28 mouse cellular contexts compared by ENCODE assay signal in genomic region chr3:53457750-53458149, GRCm38 (mm10). TPM values are rescaled to one million over a fixed set of nuclear protein-coding genes. Genes with fewer than 3 reads are reported as not detected.
DNase-seq lines count a peak whose midpoint lies in the region; ATAC-seq and TF ChIP-seq lines count a peak whose summit lies in the region.
"Had no signal": no experiment of that assay in that cellular context is flagged by ENCODE, and none has a peak within 500 bp of the region (broad histone marks: within the 10 kb centered on the region; RNA-seq: fewer than 3 reads in every experiment).

No protein-coding gene starts in this region.

- in situ Hi-C loops in ES-E14 (cut with MboI; ENCODE audit: low sequenced_read_pairs in 2 of 2, unreplicated experiment in 2 of 2): loop anchor here (25.0 kb wide), 2 partner anchors 420 to 1195 kb away; partner anchors contain the start of genes Foxo1 (in 2 of the 2) and Lhfp (in 1 of the 2)

- no peak for DNase-seq in ES-E14 (ENCODE audit: low read depth, low spot score)
- DNase-seq in ZHBTc4 (ENCODE audit: low read depth, low spot score): peak; percentile 64
- no peak for DNase-seq in hindbrain, postnatal 0 days (ENCODE audit: low spot score)
- DNase-seq in frontal cortex, adult 2 months (ENCODE audit: extremely low spot score in 1 of 2, low spot score in 1 of 2): no peak
- DNase-seq: adrenal gland, adult 2 months; adrenal gland, postnatal 10 days; adrenal gland, postnatal 25 days; cerebellum, adult 11 months; cerebellum, adult 18-20 months; cerebellum, adult 8-10 months; cerebellum, adult 9-11 months; cerebellum, postnatal 14 days; cerebellum, postnatal 36 days; embryo, embryonic 11 days had no signal

- 71% methylated on average over 5 of the region's 5 CpGs for WGBS in intestine, embryonic 16.5 days
- WGBS in hindbrain, postnatal 0 days: 87% methylated on average over 5 of the region's 5 CpGs

- ATAC-seq in intestine, embryonic 16.5 days: no peak
- no peak for ATAC-seq in hindbrain, postnatal 0 days
- ATAC-seq: forebrain, embryonic 14.5 days; forebrain, embryonic 16.5 days had no signal

- H3K4me3 ChIP-seq in ES-Bruce4 (ENCODE audit: low read depth, low read length) (peak overlapping the region; percentile 9; the same call in 1 of the 2 replicates), ES-E14 (ENCODE audit: insufficient read depth in 1 of 2, low read depth in 1 of 2, low read length in 2 of 2, poor library complexity in 1 of 2, severe bottlenecking in 1 of 2) (no peak overlapping the region)
- no peak overlapping the region for H3K4me3 ChIP-seq in intestine, embryonic 16.5 days (ENCODE audit: low read length)
- H3K4me3 ChIP-seq in hindbrain, postnatal 0 days (ENCODE audit: low read length): no peak overlapping the region
- H3K4me3 ChIP-seq: embryonic facial prominence, embryonic 13.5 days; embryonic facial prominence, embryonic 15.5 days; erythroblast, embryonic 14.5 days; forebrain, embryonic 10.5 days; forebrain, embryonic 12.5 days had no signal

- no peak overlapping the region for H3K4me2 ChIP-seq in intestine, embryonic 16.5 days (ENCODE audit: low read depth, low read length)
- H3K4me2 ChIP-seq in hindbrain, postnatal 0 days (ENCODE audit: low read depth, low read length): no peak overlapping the region
- H3K4me2 ChIP-seq: embryonic facial prominence, embryonic 13.5 days; embryonic facial prominence, embryonic 15.5 days; forebrain, embryonic 12.5 days had no signal

- H3K9ac ChIP-seq in ES-Bruce4 (ENCODE audit: low read depth, poor library complexity, severe bottlenecking): no peak overlapping the region
- H3K9ac ChIP-seq in ES-E14 (ENCODE audit: insufficient read depth, low read depth, low read length, poor library complexity, severe bottlenecking): no peak overlapping the region
- no peak overlapping the region for H3K9ac ChIP-seq in intestine, embryonic 16.5 days (ENCODE audit: low read depth, low read length)
- no peak overlapping the region for H3K9ac ChIP-seq in hindbrain, postnatal 0 days (replicated peaks; ENCODE audit: low read length)
- H3K9ac ChIP-seq: embryonic facial prominence, embryonic 13.5 days; embryonic facial prominence, embryonic 15.5 days; forebrain, embryonic 12.5 days had no signal

- no peak for TF ChIP-seq EP300 in ES-Bruce4 (IDR thresholded peaks at IDR 0.05; ENCODE audit: insufficient read depth, low read depth, low read length)

- H3K4me1 ChIP-seq in ES-Bruce4 (ENCODE audit: control insufficient read depth, insufficient read depth, low read length) (peaks cover 10% of the 10 kb centered on the region), ES-E14 (ENCODE audit: control insufficient read depth in 2 of 2, insufficient read depth in 2 of 2, low read length in 2 of 2, poor library complexity in 1 of 2) (peaks cover 0 to 31% of the 10 kb centered on the region in 2 experiments; a peak in 2 of 4 replicates)
- peaks cover 9% of the 10 kb centered on the region for H3K4me1 ChIP-seq in intestine, embryonic 16.5 days (ENCODE audit: control insufficient read depth, insufficient read depth, low read length)
- no peaks in the 10 kb centered on the region for H3K4me1 ChIP-seq in hindbrain, postnatal 0 days (ENCODE audit: insufficient read depth, low read length)

- H3K27ac ChIP-seq in ES-Bruce4 (ENCODE audit: insufficient read depth, low read length): peak overlapping the region; percentile 85
- peak overlapping the region; percentile 63 for H3K27ac ChIP-seq in ES-E14 (ENCODE audit: insufficient read depth, low read depth, low read length, poor library complexity, severe bottlenecking)
- no peak overlapping the region for H3K27ac ChIP-seq in intestine, embryonic 16.5 days (ENCODE audit: low read length)
- H3K27ac ChIP-seq in hindbrain, postnatal 0 days: no peak overlapping the region
- H3K27ac ChIP-seq: embryonic facial prominence, embryonic 13.5 days; embryonic facial prominence, embryonic 15.5 days; forebrain, embryonic 10.5 days; forebrain, embryonic 12.5 days had no signal

- H3K27me3 ChIP-seq in ES-Bruce4 (ENCODE audit: control insufficient read depth, insufficient read depth, low read length, poor library complexity, severe bottlenecking): no peaks in the 10 kb centered on the region
- no peaks in the 10 kb centered on the region for H3K27me3 ChIP-seq in intestine, embryonic 16.5 days (replicated peaks; ENCODE audit: control insufficient read depth, insufficient read depth, low read length)
- H3K27me3 ChIP-seq in hindbrain, postnatal 0 days (ENCODE audit: insufficient read depth, low read length): no peaks in the 10 kb centered on the region
- H3K27me3 ChIP-seq: embryonic facial prominence, embryonic 13.5 days; embryonic facial prominence, embryonic 15.5 days; forebrain, embryonic 12.5 days had no signal

- H3K9me3 ChIP-seq in ES-Bruce4 (replicated peaks; ENCODE audit: control insufficient read depth, insufficient read depth, low read length, poor library complexity, severe bottlenecking) (0 out of 2 replicates have a peak, but pooled peaks cover 3% of the 10 kb centered on the region), ES-E14 (ENCODE audit: control insufficient read depth, insufficient read depth, low read depth, low read length) (no peaks in the 10 kb centered on the region)
- no peaks in the 10 kb centered on the region for H3K9me3 ChIP-seq in intestine, embryonic 16.5 days (ENCODE audit: control insufficient read depth, low read length)
- no peaks in the 10 kb centered on the region for H3K9me3 ChIP-seq in hindbrain, postnatal 0 days (ENCODE audit: low read length)
- H3K9me3 ChIP-seq: embryonic facial prominence, embryonic 13.5 days; embryonic facial prominence, embryonic 15.5 days; forebrain, embryonic 10.5 days; forebrain, embryonic 12.5 days had no signal

- no peak for TF ChIP-seq POLR2A in ES-Bruce4 (IDR thresholded peaks at IDR 0.05; ENCODE audit: insufficient read depth, low read length)

- no peak for TF ChIP-seq CTCF in ES-Bruce4 (IDR thresholded peaks at IDR 0.05; ENCODE audit: low read depth, low read length)
- TF ChIP-seq CTCF in hindbrain, postnatal 0 days (IDR thresholded peaks at IDR 0.05; ENCODE audit: low read depth): no peak

- peaks cover 27% of the 10 kb centered on the region for H3K36me3 ChIP-seq in ES-Bruce4 (ENCODE audit: control insufficient read depth, insufficient read depth, low read length, poor library complexity, severe bottlenecking)
- peaks cover 22% of the 10 kb centered on the region for H3K36me3 ChIP-seq in ES-E14 (ENCODE audit: control insufficient read depth, insufficient read depth, low read length, poor library complexity, severe bottlenecking)
- peaks cover 2% of the 10 kb centered on the region; the same call in 1 of the 2 replicates for H3K36me3 ChIP-seq in intestine, embryonic 16.5 days (ENCODE audit: control insufficient read depth, insufficient read depth, low read length)
- peaks cover 57% of the 10 kb centered on the region; the same call in 1 of the 2 replicates for H3K36me3 ChIP-seq in hindbrain, postnatal 0 days (ENCODE audit: insufficient read depth, low read length)

TF ChIP-seq in ES-E14, 5 proteins besides CTCF, POLR2A, EP300 and RAD21:
- TF ChIP-seq MAFK (IDR thresholded peaks at IDR 0.05; ENCODE audit: insufficient read depth, low read depth, low read length) (no peak), HCFC1 (IDR thresholded peaks at IDR 0.05; ENCODE audit: borderline replicate concordance, insufficient read depth, low read length) (no peak), CHD2 (IDR thresholded peaks at IDR 0.05; ENCODE audit: low read depth, low read length) (no peak), ZNF384 (IDR thresholded peaks at IDR 0.05; ENCODE audit: low read depth, low read length) (no peak), ZC3H11A (IDR thresholded peaks at IDR 0.05; ENCODE audit: borderline replicate concordance, low read depth, low read length) (no peak)

RNA-seq across cellular contexts. Expression of gene Nhlrc3, which starts 5.4 kb away (rescaled TPM):
- polyA plus RNA-seq in ES-Bruce4 (2011; ENCODE audit: insufficient read depth, insufficient read length, low read depth, missing spikeins): 18.2 and 21.6 TPM in 2 replicates
- total RNA-seq in ES-E14 (2012; rRNA removed): 12.6 and 16.2 TPM in 2 replicates
- 19.3 and 23.0 TPM in 2 replicates for polyA plus RNA-seq in intestine, embryonic 16.5 days (2015; fragmentation: Nextera tagmentation; extraction: Ambion mirVana)
- total RNA-seq in hindbrain, postnatal 0 days (2014; rRNA removed): 13.5 and 14.4 TPM in 2 replicates
- polyA plus RNA-seq in hindbrain, postnatal 0 days (2015; fragmentation: Nextera tagmentation; extraction: Ambion mirVana): 6.6 and 7.5 TPM in 2 replicates
- 8.2 and 9.7 TPM in 2 replicates for polyA plus RNA-seq in frontal cortex, adult 2 months (2012; rRNA removed)

RNA-seq across cellular contexts. Expression of gene Proser1, which starts 5.7 kb away (rescaled TPM):
- 31.3 and 34.2 TPM in 2 replicates for polyA plus RNA-seq in ES-Bruce4 (2011; ENCODE audit: insufficient read depth, insufficient read length, low read depth, missing spikeins)
- 10.6 and 11.9 TPM in 2 replicates for total RNA-seq in ES-E14 (2012; rRNA removed)
- polyA plus RNA-seq in intestine, embryonic 16.5 days (2015; fragmentation: Nextera tagmentation; extraction: Ambion mirVana): 10.1 and 10.7 TPM in 2 replicates
- 8.4 and 10.4 TPM in 2 replicates for total RNA-seq in hindbrain, postnatal 0 days (2014; rRNA removed)
- 14.7 and 14.8 TPM in 2 replicates for polyA plus RNA-seq in hindbrain, postnatal 0 days (2015; fragmentation: Nextera tagmentation; extraction: Ambion mirVana)
- polyA plus RNA-seq in frontal cortex, adult 2 months (2012; rRNA removed): 17.9 and 18.1 TPM in 2 replicates

RNA-seq across cellular contexts. Expression of gene Stoml3, which starts 30.7 kb away (rescaled TPM):
- polyA plus RNA-seq in ES-Bruce4 (2011; ENCODE audit: insufficient read depth, insufficient read length, low read depth, missing spikeins): not detected in 2 replicates
- not detected in 2 replicates for total RNA-seq in ES-E14 (2012; rRNA removed)
- polyA plus RNA-seq in intestine, embryonic 16.5 days (2015; fragmentation: Nextera tagmentation; extraction: Ambion mirVana): not detected in 2 replicates
- total RNA-seq in hindbrain, postnatal 0 days (2014; rRNA removed): 0.07 TPM in 1 of 2 replicates, not detected in the other
- not detected in 2 replicates for polyA plus RNA-seq in hindbrain, postnatal 0 days (2015; fragmentation: Nextera tagmentation; extraction: Ambion mirVana)
- 12.9 and 24.9 TPM in 2 replicates for polyA plus RNA-seq in frontal cortex, adult 2 months (2012; rRNA removed)
- total RNA-seq: adrenal gland, adult 2 months; adrenal gland, postnatal 10 days; adrenal gland, postnatal 25 days; adrenal gland, postnatal 4 days; common myeloid progenitor, adult 5-6 weeks; MEL had no signal
- polyA plus RNA-seq: adrenal gland, adult 2 months; brain, embryonic 14.5 days; embryonic facial prominence, embryonic 11.5 days; embryonic facial prominence, embryonic 13.5 days; erythroblast, embryonic 14.5 days; forebrain, embryonic 10.5 days; forebrain, embryonic 12.5 days; forebrain, embryonic 14.5 days; forebrain, embryonic 16.5 days had no signal

Comparison
In these comparisons a context has a peak if more than half of its experiments do, and no peak if none do; other contexts are left out.
1. H3K27ac ChIP-seq: peak in ES-Bruce4 (single experiment) and ES-E14 (single experiment); none in intestine, embryonic 16.5 days (single experiment) and hindbrain, postnatal 0 days (single experiment).
2. RNA of gene Stoml3, which starts 30.7 kb away (polyA plus RNA-seq): 12.9 to 24.9 TPM in frontal cortex, adult 2 months; not detected in hindbrain, postnatal 0 days, not detected in intestine, embryonic 16.5 days and not detected in ES-Bruce4; every median in the first group is over 10 times any median in the second.